Mouse (Mus musculus): ENCODE measurements around the gene Klk1b3. TPM values are rescaled to one million over a fixed set of nuclear protein-coding genes. Genes with fewer than 3 reads are reported as not detected.

Gene Klk1b3
- polyA plus RNA-seq (2017; shearing (Covaris generic)), result not detected

GRCm38 (mm10) chr7:44197891-44198290 is at the start of gene Klk1b3:
Gene Klk1b3 (plus strand): TSS chr7:44198191.

GRCm38 (mm10) chr7:44187936-44188335 is 10.1 kb upstream of the Klk1b3 start, which contains the start of gene Klk1b24:
Gene Klk1b24 (plus strand): TSS chr7:44188236.

DNA sequence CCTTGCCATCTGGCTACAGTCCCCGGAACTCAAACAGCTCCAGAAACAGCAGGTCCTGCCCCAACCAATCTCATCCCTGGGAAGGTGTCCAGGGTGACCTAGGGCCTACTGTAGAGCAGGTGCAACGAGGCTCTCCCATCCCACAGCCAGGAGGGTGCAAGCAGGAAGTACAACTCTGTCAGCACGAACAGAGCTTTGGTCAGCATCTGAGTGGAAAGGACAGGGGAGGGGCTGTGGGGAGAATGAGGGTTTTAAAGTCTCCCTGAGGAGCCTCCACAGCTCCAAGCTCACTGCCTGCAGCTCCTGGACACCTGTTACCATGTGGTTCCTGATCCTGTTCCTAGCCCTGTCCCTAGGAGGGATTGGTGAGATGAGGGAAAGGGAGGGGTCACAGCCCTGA is 9.1 kb downstream of the Klk1b3 start, which contains the start of gene Klk1b4:
TSS of gene Klk1b4 (plus strand) at position 301 of the 400 bp plus-strand sequence.

GRCm38 (mm10) chr7:44215645-44216044 is 17.7 kb downstream of the Klk1b3 start, which contains the start of gene Klk1b5:
Gene Klk1b5 (plus strand): TSS chr7:44215945.

DNA sequence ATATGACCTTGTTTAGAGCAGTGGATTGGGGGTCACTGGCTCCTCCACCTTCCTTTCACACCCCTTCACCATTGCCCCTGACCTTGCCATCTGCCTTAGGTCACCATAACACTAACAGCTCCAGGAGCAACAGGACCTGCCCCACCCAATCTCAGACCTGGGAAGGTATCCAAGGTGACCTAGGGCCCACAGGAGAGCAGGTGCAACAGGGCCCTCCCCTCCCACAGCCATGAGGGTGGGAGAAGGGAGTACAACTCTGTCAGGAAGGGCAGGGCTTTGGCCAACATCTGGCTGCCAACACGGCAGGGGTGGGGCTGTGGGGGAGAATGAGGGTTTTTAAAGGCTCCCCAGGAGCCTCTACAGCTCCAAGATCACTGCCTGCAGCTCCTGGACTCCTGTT is 27.1 kb downstream of the Klk1b3 start, which contains the start of gene Klk1:
TSS of gene Klk1 (plus strand) at position 285 of the 400 bp plus-strand sequence.

DNA sequence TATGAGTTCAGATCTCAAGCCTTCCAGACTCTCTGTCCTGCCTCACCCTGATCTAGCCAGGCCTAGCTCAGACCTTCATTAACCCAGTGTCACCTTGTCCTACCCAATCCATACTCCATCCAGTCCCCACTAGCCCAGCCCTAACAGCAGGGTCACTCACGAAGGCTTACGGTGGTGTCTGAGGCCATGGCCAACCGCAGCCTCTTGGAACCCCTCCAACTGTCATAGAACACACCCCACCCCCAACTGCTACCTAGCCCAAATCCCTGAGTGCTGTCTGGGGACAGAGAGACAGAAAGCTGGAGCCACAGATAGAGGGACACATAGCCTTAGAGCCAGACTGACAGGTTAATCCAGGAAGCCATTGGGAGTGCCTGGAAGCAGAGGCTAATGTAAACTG is 37.9 kb downstream of the Klk1b3 start, which contains the start of gene Gm36864:
TSS of gene Gm36864 (plus strand) at position 269 of the 400 bp plus-strand sequence.

DNA sequence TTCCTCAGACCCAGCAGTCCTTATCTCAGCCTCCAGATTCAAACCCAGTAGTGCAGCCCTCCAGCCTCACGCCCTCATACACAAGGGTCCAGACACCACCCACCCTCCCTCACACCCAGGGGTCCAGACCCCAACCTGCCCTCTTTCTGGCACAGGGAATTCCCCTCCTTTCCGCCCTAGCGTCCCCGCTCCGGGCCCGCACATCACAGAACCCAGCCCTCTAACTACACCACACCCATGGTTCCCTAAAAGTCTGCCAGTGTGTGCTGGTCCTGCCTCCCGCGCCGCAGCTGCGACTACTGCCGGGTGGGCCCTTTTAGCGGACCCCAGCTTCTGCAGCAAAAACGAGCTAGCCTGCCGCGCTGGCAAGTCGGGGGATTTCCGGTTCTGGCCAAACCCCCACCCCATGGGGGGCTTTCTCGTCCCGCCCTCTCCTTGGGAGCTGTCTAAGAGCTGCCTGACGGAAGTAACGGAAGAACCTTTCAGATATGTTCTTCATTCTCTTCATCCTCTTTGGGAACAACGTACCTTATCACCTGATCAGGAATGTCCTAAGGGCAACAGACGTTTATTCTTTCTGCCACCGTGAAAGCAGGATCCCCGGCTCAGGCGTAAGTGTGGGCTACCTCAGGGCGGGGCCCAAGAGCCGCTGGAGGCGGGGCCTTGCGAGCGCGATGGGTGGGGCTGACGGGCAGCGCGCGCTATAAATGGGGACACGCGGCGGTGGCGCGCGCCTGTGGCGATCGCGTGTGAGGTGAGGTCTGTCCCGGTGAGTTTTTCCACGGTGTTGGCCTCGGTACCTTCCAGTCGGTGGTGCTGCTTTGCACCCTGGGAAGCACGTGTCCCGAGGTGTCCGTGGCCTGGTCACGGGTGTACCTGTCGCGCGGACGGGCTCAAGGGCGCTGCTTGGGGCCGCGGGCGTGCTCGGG is 48.3 kb downstream of the Klk1b3 start, which contains the start of the genes 1700028J19Rik and 2410002F23Rik:
TSS of gene 1700028J19Rik (minus strand) at position 641 of the 929 bp plus-strand sequence.
TSS of gene 2410002F23Rik (plus strand) at position 668 of the 929 bp plus-strand sequence.

Other genes starting within 250 kb of the Klk1b3 start
- 0.90 TPM for gene Klk1b8, start 247.5 kb upstream of the Klk1b3 start, polyA plus RNA-seq (2017; shearing (Covaris generic))
- gene Klk1b1, start 231.4 kb upstream of the Klk1b3 start, polyA plus RNA-seq (2017; shearing (Covaris generic)), result not detected
- gene Klk1b9, start 222.1 kb upstream of the Klk1b3 start, polyA plus RNA-seq (2017; shearing (Covaris generic)), result not detected
- not detected for gene Klk1b11, start 202.3 kb upstream of the Klk1b3 start, polyA plus RNA-seq (2017; shearing (Covaris generic))
- not detected for gene Klk1b26, start 186.0 kb upstream of the Klk1b3 start, polyA plus RNA-seq (2017; shearing (Covaris generic))
- gene Klk1b27, start 145.9 kb upstream of the Klk1b3 start, polyA plus RNA-seq (2017; shearing (Covaris generic)), result not detected
- not detected for gene Klk1b21, start 95.9 kb upstream of the Klk1b3 start, polyA plus RNA-seq (2017; shearing (Covaris generic))
- gene Klk1b22, start 85.5 kb upstream of the Klk1b3 start, polyA plus RNA-seq (2017; shearing (Covaris generic)), result not detected
- gene Klk1b16, start 61.4 kb upstream of the Klk1b3 start, polyA plus RNA-seq (2017; shearing (Covaris generic)), result not detected
- gene Klk1b24, start 10.0 kb upstream of the Klk1b3 start, polyA plus RNA-seq (2017; shearing (Covaris generic)), result not detected
- gene Klk1b4, start 9.2 kb downstream of the Klk1b3 start, polyA plus RNA-seq (2017; shearing (Covaris generic)), result not detected
- not detected for gene Klk1b5, start 17.8 kb downstream of the Klk1b3 start, polyA plus RNA-seq (2017; shearing (Covaris generic))
- gene Klk1, start 27.2 kb downstream of the Klk1b3 start, polyA plus RNA-seq (2017; shearing (Covaris generic)), result not detected
- not detected for gene Gm36864, start 38.0 kb downstream of the Klk1b3 start, polyA plus RNA-seq (2017; shearing (Covaris generic))
- 0.62 TPM for gene 1700028J19Rik, start 48.5 kb downstream of the Klk1b3 start, polyA plus RNA-seq (2017; shearing (Covaris generic))
- gene 2410002F23Rik, start 48.5 kb downstream of the Klk1b3 start, polyA plus RNA-seq (2017; shearing (Covaris generic)), result 218 TPM
- gene Acp4, start 59.2 kb downstream of the Klk1b3 start, polyA plus RNA-seq (2017; shearing (Covaris generic)), result not detected
- gene Gm15517, start 63.3 kb downstream of the Klk1b3 start, polyA plus RNA-seq (2017; shearing (Covaris generic)), result not detected
- gene Clec11a, start 108.7 kb downstream of the Klk1b3 start, polyA plus RNA-seq (2017; shearing (Covaris generic)), result 0.29 TPM
- 0.13 TPM for gene Shank1, start 112.1 kb downstream of the Klk1b3 start, polyA plus RNA-seq (2017; shearing (Covaris generic))
- 0.20 TPM for gene Syt3, start 185.9 kb downstream of the Klk1b3 start, polyA plus RNA-seq (2017; shearing (Covaris generic))
- gene 1700008O03Rik, start 187.6 kb downstream of the Klk1b3 start, polyA plus RNA-seq (2017; shearing (Covaris generic)), result not detected
- 0.13 TPM for gene Lrrc4b, start 230.8 kb downstream of the Klk1b3 start, polyA plus RNA-seq (2017; shearing (Covaris generic))